Mouse (Mus musculus) Patski (cell line): ENCODE measurements at regions not wholly inside any gene's neighbourhood (a gene's known extent, or its start where the extent isn't known, plus 50 kb on each side); places are given as distances from the start of the nearest gene placed in this dataset.
"Not testable (repeated sequence)": the region's sequence is repeated elsewhere in the genome, so short reads cannot be mapped to it uniquely, and the experiment has no call there.

ENCODE experiments used
- ATAC-seq: fragments of 100-300 bp; one replicate; pipeline ENCODE4 v1.8.0; 2021
- CTCF ChIA-PET: fragments of 350-600 bp; sonication (Branson Sonifier 250); formaldehyde crosslinking; loops from one replicate; lab custom pipeline; 2022; ENCODE audit warnings: inconsistent platforms; lab: Charles Lee
- POLR2A ChIA-PET: fragments of 350-600 bp; sonication (Branson Sonifier 250); formaldehyde crosslinking; loops from one replicate; lab custom pipeline; 2022; ENCODE audit warnings: antibody characterized with exemption, inconsistent platforms; lab: Charles Lee
- DNase-seq: peaks from one replicate; pipeline ENCODE4 v3.0.0-alpha.2; 2011; ENCODE audit warnings: low read depth, low spot score
- H3K27me3 ChIP-seq: fragments of 371-371 bp; one replicate; pipeline ENCODE4 v1.5.1; 2021
- CTCF ChIP-seq: fragments of 100-300 bp; IDR thresholded peaks from one replicate; pipeline ENCODE4 v1.5.1; 2021
- in situ Hi-C: fragments of 300-500 bp; cut with MboI; formaldehyde crosslinking; loops from 3 replicates; pipeline ENCODE4 v1.11.1; 2018; ENCODE audit warnings: low pct_unique_long_range_greater_than_20kb, mixed read lengths

- TF ChIP-seq CTCF = no peak
- DNase-seq = no peak
- H3K27me3 ChIP-seq = no peaks in the 10 kb centered on the region
- ChIA-PET POLR2A (interaction anchor here (0.5 kb wide), 1 partner anchor 314 kb away, joined by 6 read pairs; no protein-coding TSS in a partner anchor), CTCF (no interaction called here)
- no peak for ATAC-seq
- in situ Hi-C loops = no loop called here
Measured at GRCm38 (mm10) chr16:20861256-20861655, 126.9 kb upstream of the Thpo start.

- ATAC-seq, DNase-seq, in situ Hi-C loops, CTCF ChIA-PET, H3K27me3 ChIP-seq, POLR2A ChIA-PET: not testable (repeated sequence)
Measured at GRCm38 (mm10) chr16:20860606-20861005, 126.3 kb upstream of the Thpo start.

GRCm38 (mm10) chr16:20854696-20855213 is 120.4 kb upstream of the Thpo start:
- H3K27me3 ChIP-seq = no peaks in the 10 kb centered on the region
- POLR2A ChIA-PET = no interaction called here
- in situ Hi-C loops = no loop called here
- CTCF ChIA-PET = no interaction called here
- no peak for TF ChIP-seq CTCF
- ATAC-seq (no peak), DNase-seq (no peak)

GRCm38 (mm10) chr16:20838151-20838550 is 103.8 kb upstream of the Thpo start:
- ChIA-PET CTCF (no interaction called here), POLR2A (no interaction called here)
- no peak for DNase-seq
- ATAC-seq = no peak
- H3K27me3 ChIP-seq = peaks cover 49% of the 10 kb centered on the region
- no peak for TF ChIP-seq CTCF
- in situ Hi-C loops = no loop called here

- ATAC-seq (no peak), DNase-seq (no peak)
- no peak for TF ChIP-seq CTCF
- POLR2A ChIA-PET = no interaction called here
- peaks cover 42% of the 10 kb centered on the region for H3K27me3 ChIP-seq
- CTCF ChIA-PET = no interaction called here
- in situ Hi-C loops = no loop called here
Measured at GRCm38 (mm10) chr16:20836866-20837265, 102.6 kb upstream of the Thpo start.

GRCm38 (mm10) chr16:20833838-20834237 is 99.5 kb upstream of the Thpo start:
- in situ Hi-C loops, ATAC-seq, POLR2A ChIA-PET, DNase-seq, CTCF ChIA-PET: not testable (repeated sequence)
- peaks cover 37% of the 10 kb centered on the region for H3K27me3 ChIP-seq

- H3K27me3 ChIP-seq = peaks cover 32% of the 10 kb centered on the region
- DNase-seq (no peak), ATAC-seq (no peak)
- in situ Hi-C loops = no loop called here
- ChIA-PET POLR2A (no interaction called here), CTCF (no interaction called here)
- TF ChIP-seq CTCF = no peak
Measured at GRCm38 (mm10) chr16:20833301-20833700, 99.0 kb upstream of the Thpo start.

- DNase-seq (no peak), ATAC-seq (no peak)
- CTCF ChIA-PET = no interaction called here
- peaks cover 5% of the 10 kb centered on the region for H3K27me3 ChIP-seq
- no peak for TF ChIP-seq CTCF
- POLR2A ChIA-PET = no interaction called here
- in situ Hi-C loops = no loop called here
Measured at GRCm38 (mm10) chr16:20829732-20830435, 95.6 kb upstream of the Thpo start.

- ChIA-PET POLR2A (no interaction called here), CTCF (no interaction called here)
- in situ Hi-C loops = no loop called here
- DNase-seq (no peak), ATAC-seq (no peak)
- H3K27me3 ChIP-seq = no peaks in the 10 kb centered on the region
- no peak for TF ChIP-seq CTCF
Measured at GRCm38 (mm10) chr16:20828996-20829731, 94.9 kb upstream of the Thpo start.

GRCm38 (mm10) chr16:20824226-20824625 is 89.9 kb upstream of the Thpo start:
- H3K27me3 ChIP-seq = no peaks in the 10 kb centered on the region
- in situ Hi-C loops = no loop called here
- no peak for DNase-seq
- POLR2A ChIA-PET = no interaction called here
- TF ChIP-seq CTCF = no peak
- CTCF ChIA-PET = no interaction called here
- no peak for ATAC-seq

- CTCF ChIA-PET = no interaction called here
- H3K27me3 ChIP-seq = no peaks in the 10 kb centered on the region
- in situ Hi-C loops = no loop called here
- DNase-seq (no peak), ATAC-seq (no peak)
- no peak for TF ChIP-seq CTCF
- POLR2A ChIA-PET = interaction anchor here (0.6 kb wide), 1 partner anchor 663 kb away, joined by 7 read pairs; no protein-coding TSS in a partner anchor
Measured at GRCm38 (mm10) chr16:20820939-20821338, 86.6 kb upstream of the Thpo start.
